Mouse (Mus musculus): ENCODE measurements around the gene Naa80. TPM values are rescaled to one million over a fixed set of nuclear protein-coding genes. Genes with fewer than 3 reads are reported as not detected.

Naa80 gene
- polyA plus RNA-seq, 1 experiment = 43.0 TPM

DNA sequence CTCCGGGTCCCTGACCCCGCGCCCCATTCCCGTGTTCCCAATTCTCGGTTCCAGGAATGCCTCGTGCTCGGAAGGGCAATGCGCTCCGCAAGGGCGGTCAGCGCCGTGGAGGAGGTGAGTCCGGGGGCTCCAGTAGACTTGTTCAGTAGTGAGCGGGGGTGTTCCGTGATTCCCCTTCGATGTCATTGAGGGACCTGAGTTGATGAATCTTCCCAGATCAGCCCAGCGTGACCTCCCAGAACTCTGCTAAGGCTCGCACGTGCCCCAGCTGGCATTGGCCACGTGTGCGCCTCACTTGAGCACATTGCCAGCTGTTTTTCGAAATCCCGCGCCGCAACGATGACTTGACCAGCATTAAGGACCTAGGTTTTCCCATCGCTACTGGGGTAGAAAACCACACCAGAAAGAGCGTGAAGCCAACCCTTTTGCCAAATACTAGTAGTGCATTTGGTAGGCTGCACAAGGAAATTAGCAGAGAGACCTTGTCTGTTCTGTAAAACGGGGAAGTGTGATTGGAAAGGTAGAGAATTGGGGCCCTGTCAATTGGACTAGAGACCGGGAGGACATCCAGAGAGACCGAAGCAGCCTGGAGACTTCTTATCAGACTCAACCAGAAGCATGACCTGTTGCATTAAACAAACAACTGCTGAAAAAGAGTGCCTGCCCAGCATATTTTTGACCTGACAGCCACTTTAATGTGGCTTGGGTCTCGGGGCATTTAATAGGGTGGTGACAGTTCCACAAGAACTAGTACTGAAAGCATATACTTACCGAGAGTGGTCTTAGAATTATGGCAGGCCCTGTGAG is 9.3 kb downstream of the Naa80 start:
- H3K4me1 ChIP-seq (ENCODE audit: control insufficient read depth, insufficient read depth, low read length) = peaks cover 21% of the 10 kb centered on the region; the same call in 1 of the 2 replicates
- peak overlapping the region; percentile 67 for H3K27ac ChIP-seq (ENCODE audit: insufficient read depth, low read depth, low read length)
- WGBS = 3% methylated on average over 33 of the region's 33 CpGs
- no peaks in the 10 kb centered on the region for H3K27me3 ChIP-seq (replicated peaks; ENCODE audit: control insufficient read depth, insufficient read depth, low read length)
- H3K36me3 ChIP-seq (ENCODE audit: control insufficient read depth, insufficient read depth, low read length) = no peaks in the 10 kb centered on the region
- TF ChIP-seq CTCF (conservative IDR thresholded peaks at IDR 0.05; ENCODE audit: insufficient read depth, insufficient read length, low read depth, low read length) = no peak
- no peak for TF ChIP-seq POLR2A (IDR thresholded peaks at IDR 0.05; ENCODE audit: low read depth, low read length)
- DNase-seq = peak; percentile 77
- H3K4me3 ChIP-seq (ENCODE audit: insufficient read depth, low read depth, low read length) = peak overlapping the region; percentile 74

DNA sequence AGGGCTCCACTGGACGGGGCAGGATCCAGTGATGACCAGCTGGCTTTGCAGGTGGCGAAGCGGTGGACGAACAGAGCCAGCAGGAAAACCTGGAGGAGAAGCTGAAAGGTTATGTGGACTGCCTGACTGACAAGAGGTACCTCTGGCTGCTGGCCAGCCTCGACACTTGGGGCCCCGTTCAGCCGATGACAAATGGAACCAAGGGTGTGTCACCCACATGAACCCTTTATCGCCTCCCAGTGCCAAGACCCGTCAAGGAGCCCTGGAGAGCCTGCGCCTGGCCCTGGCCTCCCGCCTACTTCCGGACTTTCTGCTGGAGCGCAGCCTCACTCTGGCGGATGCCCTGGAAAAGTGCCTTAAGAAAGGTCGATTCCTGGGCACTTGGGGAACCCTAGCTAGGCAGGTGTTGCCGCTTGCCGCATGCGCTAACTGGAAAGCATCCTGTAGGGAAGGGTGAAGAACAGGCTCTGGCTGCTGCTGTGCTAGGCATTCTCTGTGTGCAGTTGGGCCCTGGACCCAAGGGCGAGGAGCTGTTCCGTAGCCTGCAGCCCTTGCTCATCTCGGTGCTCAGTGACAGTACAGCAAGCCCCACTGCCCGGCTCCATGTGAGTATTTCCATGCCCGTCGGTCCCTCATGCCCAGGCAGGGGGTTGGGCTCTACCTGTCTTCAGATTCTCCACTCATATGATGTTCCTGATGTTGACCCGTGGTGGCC is 11.5 kb downstream of the Naa80 start:
- DNase-seq = peak; percentile 89
- peak overlapping the region; percentile 47 for H3K27ac ChIP-seq (ENCODE audit: insufficient read depth, low read depth, low read length)
- H3K36me3 ChIP-seq (ENCODE audit: control insufficient read depth, insufficient read depth, low read length) = no peaks in the 10 kb centered on the region
- no peak overlapping the region for H3K4me3 ChIP-seq (ENCODE audit: insufficient read depth, low read depth, low read length)
- TF ChIP-seq POLR2A (IDR thresholded peaks at IDR 0.05; ENCODE audit: low read depth, low read length) = no peak
- TF ChIP-seq CTCF (conservative IDR thresholded peaks at IDR 0.05; ENCODE audit: insufficient read depth, insufficient read length, low read depth, low read length) = no peak
- 57% methylated on average over 25 of the region's 25 CpGs for WGBS
- no peaks in the 10 kb centered on the region for H3K27me3 ChIP-seq (replicated peaks; ENCODE audit: control insufficient read depth, insufficient read depth, low read length)
- H3K4me1 ChIP-seq (ENCODE audit: control insufficient read depth, insufficient read depth, low read length) = peaks cover 30% of the 10 kb centered on the region

GRCm38 (mm10) chr9:107590773-107591060 is 12.0 kb downstream of the Naa80 start:
- WGBS = 53% methylated on average over 6 of the region's 6 CpGs
- peak overlapping the region; percentile 9; the same call in 1 of the 2 replicates for H3K4me3 ChIP-seq (ENCODE audit: insufficient read depth, low read depth, low read length)

GRCm38 (mm10) chr9:107593101-107593976 is 14.7 kb downstream of the Naa80 start:
- no peaks in the 10 kb centered on the region for H3K27me3 ChIP-seq (replicated peaks; ENCODE audit: control insufficient read depth, insufficient read depth, low read length)
- TF ChIP-seq POLR2A (IDR thresholded peaks at IDR 0.05; ENCODE audit: low read depth, low read length) = no peak
- no peak for TF ChIP-seq CTCF (conservative IDR thresholded peaks at IDR 0.05; ENCODE audit: insufficient read depth, insufficient read length, low read depth, low read length)
- peaks cover 40% of the 10 kb centered on the region for H3K4me1 ChIP-seq (ENCODE audit: control insufficient read depth, insufficient read depth, low read length)
- peak overlapping the region; percentile 65 for H3K27ac ChIP-seq (ENCODE audit: insufficient read depth, low read depth, low read length)
- no peak overlapping the region for H3K4me3 ChIP-seq (ENCODE audit: insufficient read depth, low read depth, low read length)
- no peaks in the 10 kb centered on the region for H3K36me3 ChIP-seq (ENCODE audit: control insufficient read depth, insufficient read depth, low read length)
- DNase-seq = peak; percentile 93
- 76% methylated on average over 11 of the region's 11 CpGs for WGBS

More at GRCm38 (mm10) chr9:107590773-107591060, 12.0 kb downstream of the Naa80 start:
- H3K27me3 ChIP-seq (replicated peaks; ENCODE audit: control insufficient read depth, insufficient read depth, low read length) = no peaks in the 10 kb centered on the region
- DNase-seq = peak; percentile 90
- H3K27ac ChIP-seq (ENCODE audit: insufficient read depth, low read depth, low read length) = peak overlapping the region; percentile 63
- H3K36me3 ChIP-seq (ENCODE audit: control insufficient read depth, insufficient read depth, low read length) = no peaks in the 10 kb centered on the region
- peaks cover 30% of the 10 kb centered on the region for H3K4me1 ChIP-seq (ENCODE audit: control insufficient read depth, insufficient read depth, low read length)
- TF ChIP-seq POLR2A (IDR thresholded peaks at IDR 0.05; ENCODE audit: low read depth, low read length) = no peak
- TF ChIP-seq CTCF (conservative IDR thresholded peaks at IDR 0.05; ENCODE audit: insufficient read depth, insufficient read length, low read depth, low read length) = no peak

- no peak for TF ChIP-seq POLR2A (IDR thresholded peaks at IDR 0.05; ENCODE audit: low read depth, low read length)
- TF ChIP-seq CTCF (conservative IDR thresholded peaks at IDR 0.05; ENCODE audit: insufficient read depth, insufficient read length, low read depth, low read length) = no peak
- Histone ChIP-seq H3K36me3 (ENCODE audit: control insufficient read depth, insufficient read depth, low read length) (no peaks in the 10 kb centered on the region), H3K27ac (ENCODE audit: insufficient read depth, low read depth, low read length) (peak overlapping the region; percentile 14; the same call in 1 of the 2 replicates)
These were observed 15.8 kb downstream of the Naa80 start for GRCm38 (mm10) chr9:107594281-107595062.

More at GRCm38 (mm10) chr9:107594281-107595062, 15.8 kb downstream of the Naa80 start:
- peak; percentile 63 for DNase-seq
- no peak overlapping the region for H3K4me3 ChIP-seq (ENCODE audit: insufficient read depth, low read depth, low read length)
- 56% methylated on average over 8 of the region's 8 CpGs for WGBS
- no peaks in the 10 kb centered on the region for H3K27me3 ChIP-seq (replicated peaks; ENCODE audit: control insufficient read depth, insufficient read depth, low read length)
- peaks cover 38% of the 10 kb centered on the region for H3K4me1 ChIP-seq (ENCODE audit: control insufficient read depth, insufficient read depth, low read length)
